Mouse (Mus musculus) thymus, adult 2 months (tissue): Measurements from ENCODE around the gene Fam240a. TPM values are rescaled to one million over a fixed set of nuclear protein-coding genes. Genes with fewer than 3 reads are reported as not detected.

Experiments used
- DNase-seq: peaks from one replicate; pipeline ENCODE4 v3.0.0; 2021
- H3K27ac ChIP-seq: fragments of 200-500 bp; 2 replicates; pipeline ENCODE4 v1.5.1; 2012; ENCODE audit warnings: low read length, control low read depth; ENCODE audit not compliant: control insufficient read depth, insufficient read depth
- H3K27me3 ChIP-seq: fragments of 200-500 bp; 2 replicates; pipeline ENCODE4 v1.6.1; 2012; ENCODE audit warnings: mild to moderate bottlenecking, low read length, moderate library complexity, mixed read lengths; ENCODE audit not compliant: control insufficient read depth, insufficient read depth
- H3K36me3 ChIP-seq: fragments of 200-500 bp; 2 replicates; pipeline ENCODE4 v1.6.1; 2012; ENCODE audit warnings: mild to moderate bottlenecking, low read length, moderate library complexity; ENCODE audit not compliant: control insufficient read depth, insufficient read depth
- H3K4me1 ChIP-seq: fragments of 200-500 bp; replicated peaks from 2 replicates; pipeline ENCODE4 v1.6.1; 2012; ENCODE audit warnings: low read length; ENCODE audit not compliant: control insufficient read depth, insufficient read depth
- H3K4me3 ChIP-seq: fragments of 200-500 bp; 2 replicates; pipeline ENCODE4 v1.5.1; 2012; ENCODE audit warnings: mild to moderate bottlenecking, low read length, control low read depth, moderate library complexity; ENCODE audit not compliant: control insufficient read depth, insufficient read depth
- CTCF ChIP-seq: fragments of 200-500 bp; IDR thresholded peaks from 2 replicates; pipeline ENCODE4 v1.5.1; 2012; ENCODE audit warnings: mild to moderate bottlenecking, control low read depth, low read length, moderate library complexity, borderline replicate concordance; ENCODE audit not compliant: control insufficient read depth, poor library complexity, insufficient read depth; ENCODE audit errors: extremely low read depth
- POLR2A ChIP-seq: fragments of 200-500 bp; IDR thresholded peaks from 2 replicates; pipeline ENCODE4 v1.6.1; 2012; ENCODE audit warnings: mild to moderate bottlenecking, low read length, control low read depth, moderate library complexity; ENCODE audit not compliant: control insufficient read depth, poor library complexity, insufficient read depth; ENCODE audit errors: extremely low read depth
- WGBS: fragments of 180-500 bp; shearing (Covaris S2); methylation state at CpG from one replicate; pipeline ENCODE4 v1.1.7; 2018; 5-methylcytosine and 5-hydroxymethylcytosine counted together
- polyA plus RNA-seq: library from polyadenylated mRNA; depleted of rRNA; stranded (reverse); fragments of >200 nt; gene quantifications from 2 replicates; pipeline ENCODE4 v1.2.3, GENCODE M21; 2012

The Fam240a gene
- polyA plus RNA-seq, 1 experiment: 0.74 TPM

GRCm38 (mm10) chr9:110899451-110900008 is 17.1 kb downstream of the Fam240a start:
- Histone ChIP-seq H3K36me3 (peaks cover 6% of the 10 kb centered on the region; the same call in 1 of the 2 replicates), H3K27me3 (no peaks in the 10 kb centered on the region), H3K4me1 (peaks cover 82% of the 10 kb centered on the region), H3K27ac (peak overlapping the region; percentile 93), H3K4me3 (peak overlapping the region; percentile 14; the same call in 1 of the 2 replicates)
- DNase-seq: peak; percentile 45
- 37% methylated on average over 10 of the region's 10 CpGs for WGBS
- TF ChIP-seq POLR2A (no peak), CTCF (no peak)

DNA sequence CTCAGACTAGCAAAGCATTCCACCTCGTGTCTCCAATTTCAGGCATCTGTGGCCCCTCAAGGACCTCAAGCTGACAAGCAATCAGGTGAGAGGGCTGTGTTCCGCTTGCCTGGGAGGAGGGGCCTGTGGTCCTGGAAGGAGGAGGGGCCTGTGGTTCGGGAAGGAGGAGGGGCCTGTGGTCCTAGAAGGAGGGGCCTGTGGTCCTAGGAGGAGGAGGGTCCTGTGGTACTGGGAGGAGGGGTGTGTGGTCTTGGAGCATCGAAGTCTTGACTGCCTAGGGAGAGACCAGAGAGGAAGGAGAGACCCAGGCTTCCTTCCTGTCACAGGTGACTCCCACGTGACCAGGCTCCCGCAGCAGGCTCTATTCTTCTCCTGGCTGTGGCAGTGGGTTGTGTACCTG is 20.1 kb downstream of the Fam240a start:
- peaks cover 9% of the 10 kb centered on the region; the same call in 1 of the 2 replicates for H3K36me3 ChIP-seq
- TF ChIP-seq POLR2A (peak; percentile 64; the same call in 1 of the 2 replicates), CTCF (no peak)
- DNase-seq: peak; percentile 93
- H3K27ac ChIP-seq: peak overlapping the region; percentile 96
- H3K27me3 ChIP-seq: no peaks in the 10 kb centered on the region
- H3K4me3 ChIP-seq: peak overlapping the region; percentile 22
- H3K4me1 ChIP-seq: peaks cover 86% of the 10 kb centered on the region
- under 1% methylated on average over 6 of the region's 6 CpGs for WGBS

DNA sequence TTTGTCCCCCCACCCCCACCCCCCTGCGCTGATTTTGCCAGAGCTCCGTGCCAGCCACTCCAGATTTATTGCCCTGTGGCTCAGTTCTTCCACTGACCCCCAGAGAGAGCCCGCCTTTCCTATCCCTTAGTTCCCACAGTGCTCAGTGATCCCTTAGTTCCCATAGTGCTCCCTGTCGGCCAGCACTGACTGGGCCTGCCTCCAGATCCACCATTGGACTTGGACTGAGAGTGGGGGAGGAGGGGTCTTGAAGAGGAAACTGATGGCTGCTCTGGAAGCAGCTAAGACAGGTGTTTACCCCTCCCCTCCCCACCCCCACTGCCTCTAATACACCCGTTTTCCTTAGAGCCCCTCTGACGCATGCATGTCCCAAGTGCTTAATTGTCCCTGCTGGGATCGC is 20.7 kb downstream of the Fam240a start:
- no peak for TF ChIP-seq CTCF
- TF ChIP-seq POLR2A: no peak
- peaks cover 9% of the 10 kb centered on the region; the same call in 1 of the 2 replicates for H3K36me3 ChIP-seq
- peak overlapping the region; percentile 96 for H3K27ac ChIP-seq
- no peak for DNase-seq
- WGBS: 52% methylated on average over 7 of the region's 7 CpGs
- peak overlapping the region; percentile 22 for H3K4me3 ChIP-seq
- H3K27me3 ChIP-seq: no peaks in the 10 kb centered on the region
- peaks cover 87% of the 10 kb centered on the region for H3K4me1 ChIP-seq

GRCm38 (mm10) chr9:110895507-110895906 is 21.2 kb downstream of the Fam240a start:
- Histone ChIP-seq H3K27me3 (no peaks in the 10 kb centered on the region), H3K4me3 (peak overlapping the region; percentile 22; the same call in 1 of the 2 replicates), H3K4me1 (peaks cover 87% of the 10 kb centered on the region), H3K36me3 (peaks cover 13% of the 10 kb centered on the region), H3K27ac (peak overlapping the region; percentile 96)
- DNase-seq: peak; percentile 85
- TF ChIP-seq CTCF: peak; percentile 59; the same call in 1 of the 2 replicates
- TF ChIP-seq POLR2A: no peak
- 31% methylated on average over 5 of the region's 5 CpGs for WGBS

GRCm38 (mm10) chr9:110893429-110893828 is 23.2 kb downstream of the Fam240a start:
- Histone ChIP-seq H3K4me1 (peaks cover 89% of the 10 kb centered on the region), H3K27ac (no peak overlapping the region), H3K27me3 (no peaks in the 10 kb centered on the region), H3K4me3 (no peak overlapping the region), H3K36me3 (peaks cover 26% of the 10 kb centered on the region)
- WGBS: 70% methylated on average over 10 of the region's 10 CpGs
- DNase-seq: no peak
- no peak for TF ChIP-seq CTCF
- TF ChIP-seq POLR2A: no peak

DNA sequence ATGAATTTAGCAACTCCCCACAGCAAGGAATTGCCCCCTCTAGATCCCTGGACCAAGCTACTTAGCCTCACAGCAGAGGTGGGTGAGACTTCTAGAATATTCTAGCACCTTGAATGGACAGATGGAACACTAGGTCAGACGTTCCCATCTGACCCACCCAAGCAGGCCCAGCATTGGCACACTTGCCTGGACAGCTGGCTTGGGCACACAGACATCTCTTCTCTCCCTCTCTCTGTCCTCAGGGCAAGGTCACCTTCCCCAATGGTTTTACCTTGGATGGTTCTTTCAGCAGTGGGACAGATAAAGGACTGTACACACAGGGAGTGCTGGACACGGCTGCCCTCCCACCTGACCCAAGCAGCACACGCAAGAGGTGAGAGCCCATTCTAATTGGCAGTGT is 24.1 kb downstream of the Fam240a start:
- H3K27ac ChIP-seq: no peak overlapping the region
- over 99% methylated on average over 3 of the region's 3 CpGs for WGBS
- DNase-seq: no peak
- H3K27me3 ChIP-seq: no peaks in the 10 kb centered on the region
- no peak for TF ChIP-seq CTCF
- TF ChIP-seq POLR2A: no peak
- no peak overlapping the region for H3K4me3 ChIP-seq
- H3K4me1 ChIP-seq: peaks cover 88% of the 10 kb centered on the region
- H3K36me3 ChIP-seq: peaks cover 21% of the 10 kb centered on the region
